Mouse (Mus musculus) myocyte (in vitro differentiated cells): Measurements from ENCODE around the gene Itm2b. TPM values are rescaled to one million over a fixed set of nuclear protein-coding genes. Genes with fewer than 3 reads are reported as not detected.

Experiments used
- H3K27me3 ChIP-seq: one replicate; pipeline ENCODE4 v1.6.1; 2011; ENCODE audit not compliant: control insufficient read depth, insufficient read depth, insufficient read length
- H3K36me3 ChIP-seq: one replicate; pipeline ENCODE4 v1.6.1; 2011; ENCODE audit not compliant: control insufficient read depth, insufficient read depth
- H3K4me2 ChIP-seq: one replicate; pipeline ENCODE4 v1.6.1; 2011; ENCODE audit warnings: low read depth, control low read depth
- H3K4me3 ChIP-seq: one replicate; pipeline ENCODE4 v1.5.1; 2011; ENCODE audit warnings: mild to moderate bottlenecking, control low read depth, moderate library complexity
- H3K79me2 ChIP-seq: one replicate; pipeline ENCODE4 v1.6.1; 2011; ENCODE audit not compliant: control insufficient read depth, insufficient read depth
- H3ac ChIP-seq: one replicate; pipeline ENCODE4 v1.6.1; 2011; ENCODE audit not compliant: control insufficient read depth, insufficient read length
- CEBPB ChIP-seq: IDR thresholded peaks from 2 replicates; pipeline ENCODE4 v1.6.1; 2011; ENCODE audit warnings: mild to moderate bottlenecking, moderate library complexity; ENCODE audit not compliant: poor library complexity, insufficient read depth, severe bottlenecking
- E2F4 ChIP-seq: IDR thresholded peaks from one replicate; pipeline ENCODE4 v1.6.1; 2011; ENCODE audit warnings: mild to moderate bottlenecking, control low read depth, moderate library complexity; ENCODE audit not compliant: insufficient read depth
- MAX ChIP-seq: IDR thresholded peaks from one replicate; pipeline ENCODE4 v1.6.1; 2011; ENCODE audit warnings: low read depth, mild to moderate bottlenecking, control low read depth
- MYOD1 ChIP-seq, 3 experiments: IDR thresholded peaks; one replicate each; pipeline ENCODE4 v1.6.1; 2011; ENCODE audit warnings: control low read depth in 2 of 3, low read depth in 2 of 3, mild to moderate bottlenecking in 2 of 3, moderate library complexity in 1 of 3; ENCODE audit not compliant: insufficient read length in 2 of 3, control insufficient read depth in 1 of 3
- MYOG ChIP-seq, 3 experiments: IDR thresholded peaks; one replicate each; pipeline ENCODE4 v1.6.1; 2011; ENCODE audit warnings: control low read depth in 2 of 3, low read depth in 2 of 3, mild to moderate bottlenecking in 2 of 3; ENCODE audit not compliant: insufficient read length in 2 of 3, control insufficient read depth in 1 of 3, insufficient read depth in 1 of 3
- POLR2A ChIP-seq: IDR thresholded peaks from one replicate; pipeline ENCODE4 v1.6.1; 2011; ENCODE audit warnings: low read depth, mild to moderate bottlenecking, control low read depth, moderate library complexity; ENCODE audit not compliant: insufficient read length
- POLR2AphosphoS2 ChIP-seq: IDR thresholded peaks from one replicate; pipeline ENCODE4 v1.6.1; 2011; ENCODE audit warnings: low read depth, control low read depth; ENCODE audit not compliant: insufficient read length
- REST ChIP-seq: IDR thresholded peaks from one replicate; pipeline ENCODE4 v1.6.1; 2011; ENCODE audit warnings: mild to moderate bottlenecking, control low read depth, moderate library complexity; ENCODE audit not compliant: insufficient read depth, insufficient read length
- SRF ChIP-seq: IDR thresholded peaks from one replicate; pipeline ENCODE4 v1.6.1; 2011; ENCODE audit warnings: low read depth; ENCODE audit not compliant: control insufficient read depth, insufficient read length
- TCF12 ChIP-seq: IDR thresholded peaks from one replicate; pipeline ENCODE4 v1.6.1; 2011; ENCODE audit warnings: mild to moderate bottlenecking, control low read depth; ENCODE audit not compliant: poor library complexity, insufficient read depth, severe bottlenecking
- TCF3 ChIP-seq: IDR thresholded peaks from one replicate; pipeline ENCODE4 v1.6.1; 2011; ENCODE audit warnings: low read depth, control low read depth; ENCODE audit not compliant: insufficient read length
- USF1 ChIP-seq: IDR thresholded peaks from one replicate; pipeline ENCODE4 v1.6.1; 2011; ENCODE audit warnings: low read depth, mild to moderate bottlenecking, control low read depth, moderate library complexity
- polyA plus RNA-seq: library from polyadenylated mRNA; unstranded; fragments of >200 nt; fragmentation: generic; extraction: Trizol; gene quantifications from one replicate; pipeline ENCODE4 v1.2.1, GENCODE M21; 2012; ENCODE audit warnings: missing spikeins

Itm2b gene
- polyA plus RNA-seq, 1 experiment: 530 TPM

DNA sequence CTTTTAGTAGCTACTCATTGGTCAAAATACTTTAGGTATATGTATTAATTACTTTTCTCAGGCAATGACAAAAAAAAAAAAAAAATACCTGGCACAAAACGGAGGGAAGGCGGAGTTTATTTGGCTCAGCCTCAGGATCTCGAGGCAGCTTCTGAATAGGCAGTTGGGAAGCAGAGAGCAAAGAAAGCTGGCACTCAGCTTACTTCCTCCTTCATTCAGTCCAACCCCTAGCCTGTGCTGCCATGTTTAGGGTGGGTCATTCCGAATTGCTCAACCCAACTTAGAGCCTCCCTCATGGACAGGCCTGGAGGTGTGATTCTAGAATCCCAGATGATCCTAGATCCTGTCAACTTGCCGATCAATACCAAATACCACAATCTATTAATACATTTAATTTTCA is 18.3 kb upstream of the Itm2b start:
- Histone ChIP-seq H3K4me2 (no peak overlapping the region), H3K4me3 (no peak overlapping the region), H3K79me2 (no peaks in the 10 kb centered on the region), H3K27me3 (no peaks in the 10 kb centered on the region), H3ac (no peak overlapping the region), H3K36me3 (no peaks in the 10 kb centered on the region)
- TF ChIP-seq TCF3 (no peak), MYOG (IDR thresholded peaks at IDR 0.05; ENCODE audit: control insufficient read depth in 1 of 3, insufficient read depth in 1 of 3, insufficient read length in 2 of 3, low read depth in 2 of 3) (no peak), USF1 (no peak), TCF12 (no peak), MAX (no peak), SRF (no peak), MYOD1 (IDR thresholded peaks at IDR 0.05; ENCODE audit: control insufficient read depth in 1 of 3, insufficient read length in 2 of 3, low read depth in 2 of 3) (no peak), CEBPB (no peak)

DNA sequence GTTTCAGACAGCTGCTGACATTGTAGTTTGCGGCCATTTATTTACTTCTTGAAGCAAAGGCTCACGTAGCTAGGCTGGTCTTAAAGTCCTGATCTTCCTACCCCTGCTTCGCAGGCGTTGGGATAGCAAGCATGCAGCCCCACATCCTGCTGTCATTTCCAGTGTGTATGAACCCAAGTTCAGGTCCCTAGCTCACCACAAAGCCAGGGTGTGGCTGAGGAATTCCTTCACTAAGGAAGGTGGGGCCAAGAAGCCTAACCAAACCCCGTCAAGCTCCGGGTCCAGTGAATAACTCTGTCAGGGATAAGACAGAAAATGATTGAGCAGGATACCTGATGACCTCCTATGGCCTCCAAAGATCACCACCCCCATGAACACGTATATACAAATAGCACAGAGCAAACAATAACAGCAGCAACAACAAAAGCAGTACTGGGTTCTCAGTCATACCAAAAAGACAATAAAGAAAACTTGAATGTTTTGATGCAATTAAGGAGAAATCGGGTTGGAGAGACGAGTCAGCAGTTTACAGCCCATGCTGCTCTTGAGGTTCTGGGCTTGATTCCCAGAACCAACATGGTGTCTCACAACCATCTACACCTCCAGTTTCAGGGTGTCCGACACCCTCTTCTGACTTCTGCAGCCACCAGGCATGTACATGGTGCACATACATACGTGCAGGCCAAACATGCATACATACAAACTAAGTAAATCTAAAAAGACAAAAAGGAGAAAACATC is 17.4 kb upstream of the Itm2b start:
- Histone ChIP-seq H3K27me3 (no peaks in the 10 kb centered on the region), H3ac (no peak overlapping the region), H3K4me2 (peak overlapping the region; percentile 46), H3K4me3 (no peak overlapping the region), H3K36me3 (no peaks in the 10 kb centered on the region), H3K79me2 (no peaks in the 10 kb centered on the region)
- TF ChIP-seq POLR2A (no peak), TCF12 (no peak), MYOD1 (IDR thresholded peaks at IDR 0.05; ENCODE audit: control insufficient read depth in 1 of 3, insufficient read length in 2 of 3, low read depth in 2 of 3) (no peak), MYOG (IDR thresholded peaks at IDR 0.05; ENCODE audit: control insufficient read depth in 1 of 3, insufficient read depth in 1 of 3, insufficient read length in 2 of 3, low read depth in 2 of 3) (peak in 1 of 3 experiments; percentile 13), USF1 (no peak)

DNA sequence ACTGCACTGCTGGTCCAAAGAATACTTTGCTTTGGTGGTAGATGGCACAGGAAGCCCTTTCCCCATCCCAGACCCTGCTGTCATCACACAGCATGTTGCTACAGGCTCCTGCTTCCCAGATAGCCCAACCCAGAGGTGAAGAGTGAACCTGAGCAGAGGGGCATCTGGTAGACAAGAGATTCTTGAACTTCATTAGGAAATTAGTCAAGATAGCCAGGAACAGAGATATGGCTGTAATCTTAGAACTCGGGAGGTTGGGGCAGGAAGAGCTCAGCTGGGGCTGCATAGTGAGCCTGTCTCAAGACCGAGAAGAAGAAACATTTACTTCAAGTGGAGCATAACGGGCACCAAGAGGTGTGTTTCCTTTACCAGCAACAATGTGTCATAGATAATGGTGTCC is 16.3 kb upstream of the Itm2b start:
- no peak overlapping the region for H3ac ChIP-seq
- H3K4me3 ChIP-seq: no peak overlapping the region
- no peaks in the 10 kb centered on the region for H3K79me2 ChIP-seq
- no peaks in the 10 kb centered on the region for H3K27me3 ChIP-seq
- no peak overlapping the region for H3K4me2 ChIP-seq
- no peaks in the 10 kb centered on the region for H3K36me3 ChIP-seq
- no peak for TF ChIP-seq POLR2A
- TF ChIP-seq TCF12: no peak
- no peak for TF ChIP-seq USF1
- TF ChIP-seq MYOG (IDR thresholded peaks at IDR 0.05; ENCODE audit: control insufficient read depth in 1 of 3, insufficient read depth in 1 of 3, insufficient read length in 2 of 3, low read depth in 2 of 3): no peak
- no peak for TF ChIP-seq REST
- no peak for TF ChIP-seq TCF3
- TF ChIP-seq CEBPB: no peak
- no peak for TF ChIP-seq SRF
- no peak for TF ChIP-seq MYOD1 (IDR thresholded peaks at IDR 0.05; ENCODE audit: control insufficient read depth in 1 of 3, insufficient read length in 2 of 3, low read depth in 2 of 3)
- no peak for TF ChIP-seq MAX
- no peak for TF ChIP-seq E2F4
- TF ChIP-seq POLR2AphosphoS2: no peak

DNA sequence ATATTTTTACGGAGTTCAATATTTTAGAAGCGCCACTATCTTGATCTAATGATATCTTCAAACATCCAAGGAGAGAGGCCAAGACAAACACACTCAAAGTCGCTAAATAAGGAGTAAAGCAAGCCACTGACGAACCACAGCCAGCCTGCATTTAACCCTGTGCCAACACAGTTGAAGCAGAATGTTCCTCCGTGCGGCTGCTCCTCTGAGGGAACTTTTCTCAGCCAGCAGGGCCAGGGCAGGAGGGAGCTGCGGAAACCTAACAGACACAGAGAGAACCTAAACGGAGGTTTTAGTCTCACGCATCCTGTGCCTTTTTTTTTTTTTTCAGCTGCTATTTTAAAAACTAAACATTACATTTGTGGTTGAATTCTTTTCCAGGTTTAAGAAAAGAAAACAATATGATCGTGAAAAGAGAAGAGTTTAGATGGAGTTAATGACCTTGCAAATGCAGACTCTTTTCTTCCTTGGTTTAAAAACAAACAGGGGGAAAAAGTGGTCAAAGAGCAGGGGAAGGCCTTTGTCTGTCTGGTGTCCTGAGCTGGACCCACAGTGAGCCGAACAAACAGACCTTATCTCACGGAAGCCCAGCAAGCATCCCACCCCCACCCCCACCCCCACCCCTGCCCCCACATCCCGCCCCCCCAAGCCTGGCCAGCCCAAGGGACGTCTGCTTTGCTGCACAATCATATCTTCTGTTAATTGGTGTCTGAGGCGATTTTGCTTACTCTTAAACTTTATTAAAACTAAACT is 15.0 kb upstream of the Itm2b start:
- H3K36me3 ChIP-seq: no peaks in the 10 kb centered on the region
- no peak overlapping the region for H3K4me2 ChIP-seq
- no peak overlapping the region for H3K4me3 ChIP-seq
- TF ChIP-seq SRF: no peak
- H3K27me3 ChIP-seq: no peaks in the 10 kb centered on the region
- H3K79me2 ChIP-seq: no peaks in the 10 kb centered on the region
- no peak overlapping the region for H3ac ChIP-seq

DNA sequence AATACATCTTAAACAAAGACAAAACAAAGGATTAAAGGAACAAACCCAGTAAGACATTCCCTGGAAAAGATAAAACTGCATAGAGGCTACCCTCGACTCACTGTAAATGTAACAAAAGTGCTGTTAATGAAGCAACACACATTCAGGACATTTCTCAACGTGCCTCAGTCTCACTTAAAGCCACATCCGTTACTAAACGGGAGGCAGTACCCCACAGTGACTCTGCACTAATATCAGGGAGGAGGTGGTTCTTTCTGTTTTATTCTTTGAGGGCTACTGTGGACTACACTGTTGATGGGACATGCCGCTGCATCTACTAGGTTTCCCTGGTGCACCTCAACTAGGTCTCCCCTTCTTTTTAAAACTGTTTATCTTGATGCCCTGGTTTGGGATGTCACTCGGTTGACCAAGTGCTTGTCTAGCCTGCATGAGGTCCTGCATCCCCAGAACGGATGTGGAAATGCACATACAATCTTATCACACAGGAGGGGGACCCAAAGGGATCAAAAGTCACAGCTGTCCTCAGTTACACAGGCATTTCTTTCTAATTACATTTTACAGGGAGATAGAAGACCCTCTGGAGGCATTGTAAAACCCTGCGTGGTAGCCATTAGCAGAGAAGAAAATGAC is 13.4 kb upstream of the Itm2b start:
- TF ChIP-seq SRF (no peak), POLR2A (no peak), TCF3 (no peak), MYOD1 (IDR thresholded peaks at IDR 0.05; ENCODE audit: control insufficient read depth in 1 of 3, insufficient read length in 2 of 3, low read depth in 2 of 3) (no peak)

More for the DNA sequence above, 13.4 kb upstream of the Itm2b start:
- Histone ChIP-seq H3K4me2 (no peak overlapping the region), H3ac (no peak overlapping the region), H3K4me3 (no peak overlapping the region), H3K36me3 (no peaks in the 10 kb centered on the region), H3K27me3 (no peaks in the 10 kb centered on the region), H3K79me2 (no peaks in the 10 kb centered on the region)
